Mouse (Mus musculus): ENCODE data around the gene Klhl24.

GRCm38 (mm10) chr16:20098866-20099629 lies 1.7 kb downstream of the Klhl24 start:
- TF ChIP-seq CTCF (IDR thresholded peaks at IDR 0.05; ENCODE audit: extremely low read depth, insufficient read depth, low read length): no peak
- no peak for TF ChIP-seq POLR2A (IDR thresholded peaks at IDR 0.05; ENCODE audit: extremely low read depth, insufficient read depth, low read length)
